Mouse (Mus musculus) spleen, adult 2 months (tissue): ENCODE measurements around the gene Fstl1.

Experiments used
- CTCF ChIP-seq: fragments of 200-500 bp; IDR thresholded peaks from 2 replicates; pipeline ENCODE4 v1.5.1; 2011; ENCODE audit warnings: mild to moderate bottlenecking, inconsistent platforms; ENCODE audit not compliant: insufficient read depth, insufficient read length, insufficient replicate concordance; ENCODE audit errors: extremely low read depth
- POLR2A ChIP-seq: fragments of 200-500 bp; IDR thresholded peaks from 2 replicates; pipeline ENCODE4 v1.6.1; 2011; ENCODE audit warnings: low read depth, low read length, inconsistent platforms

DNA sequence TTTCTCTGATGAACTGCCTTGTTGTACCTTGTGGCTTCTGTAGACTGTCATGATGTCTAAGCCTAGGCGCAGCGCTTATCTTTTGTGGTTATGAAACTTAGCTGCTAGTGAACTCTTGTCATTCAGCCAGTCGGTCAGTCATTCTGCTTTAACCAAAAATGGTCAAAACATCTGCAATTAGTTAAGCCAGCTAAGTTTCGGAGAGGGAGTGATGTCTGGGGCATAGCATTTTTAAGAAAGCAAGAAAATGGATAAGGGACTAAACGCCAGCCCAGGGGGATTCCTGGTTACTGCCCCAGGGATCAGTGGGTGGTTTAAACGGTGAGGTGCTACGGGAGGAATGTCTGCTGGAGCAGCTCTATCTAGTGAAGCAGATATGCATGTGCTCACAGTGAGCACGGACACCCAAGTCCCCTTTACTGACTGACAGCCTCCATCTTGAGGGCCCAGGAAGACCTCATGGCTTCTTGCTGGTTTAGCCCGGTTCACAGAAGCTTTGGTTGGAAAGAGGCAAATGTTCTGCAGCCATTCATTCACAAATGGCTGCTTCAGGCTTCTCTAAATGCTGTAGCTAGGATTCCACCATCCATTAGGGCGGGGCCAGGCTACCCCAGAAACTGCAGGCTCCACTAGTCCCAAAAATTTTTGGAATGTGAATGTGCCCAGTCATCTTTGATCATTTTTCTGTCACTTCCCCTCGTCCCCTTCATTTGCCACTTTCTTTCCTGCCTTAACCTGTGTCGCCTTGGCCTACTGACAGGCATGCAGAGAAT is 13.5 kb downstream of the Fstl1 start:
- no peak for TF ChIP-seq POLR2A
- no peak for TF ChIP-seq CTCF
